Mouse (Mus musculus): ENCODE results near the gene Armc9.

DNA sequence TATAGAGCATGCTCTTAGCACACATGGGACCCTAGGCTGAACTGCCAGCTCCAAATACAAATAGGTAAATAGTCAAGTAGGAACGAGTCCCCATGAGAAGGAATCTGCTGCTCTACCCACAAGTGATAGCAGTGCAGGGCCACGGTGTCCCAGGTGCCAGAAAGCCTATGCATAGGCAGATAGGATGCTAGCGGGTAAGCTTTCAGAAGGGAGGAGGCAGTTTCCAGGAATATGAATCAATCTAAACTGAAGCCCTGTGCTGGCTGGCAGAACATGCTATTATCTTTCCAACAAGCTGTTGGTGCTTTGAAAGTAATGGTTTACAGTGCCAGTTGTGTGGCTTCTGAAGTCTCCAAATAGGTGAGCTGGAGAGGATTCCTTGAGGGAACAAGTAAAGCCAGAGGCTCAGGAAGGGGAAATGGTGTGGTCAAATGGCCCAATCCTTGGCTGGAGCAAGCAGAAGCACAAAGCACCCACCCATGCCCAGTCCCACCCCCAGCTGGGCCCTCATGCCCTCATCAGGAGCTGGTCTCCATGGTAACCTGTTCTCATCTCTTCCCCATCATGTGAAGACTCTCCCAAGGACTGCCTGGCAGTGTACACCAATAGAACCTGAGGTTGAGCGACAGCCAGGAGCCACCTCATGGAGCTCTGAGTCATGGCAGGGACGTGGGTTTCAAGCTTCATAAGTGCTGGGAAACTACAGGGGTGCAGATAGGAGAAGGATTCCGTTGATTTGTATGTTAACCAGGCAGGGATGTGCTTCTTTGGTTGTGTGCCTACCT, 90.9 kb downstream of the Armc9 start:
- no peak for TF ChIP-seq GATA1 (IDR thresholded peaks at IDR 0.05; ENCODE audit: low read length)
- TF ChIP-seq TAL1 (IDR thresholded peaks at IDR 0.05; ENCODE audit: low read length): no peak
